Mouse (Mus musculus): Measurements from ENCODE around the gene Dusp23. TPM values are rescaled to one million over a fixed set of nuclear protein-coding genes. Genes with fewer than 3 reads are reported as not detected.

Gene Dusp23
- polyA plus RNA-seq, 1 experiment from 2014 or later: 5.0 TPM

- Histone ChIP-seq H3K9me3 (replicated peaks) (no peaks in the 10 kb centered on the region), H3K27me3 (replicated peaks) (peaks cover 40% of the 10 kb centered on the region), H3K9ac (no peak overlapping the region), H3K4me3 (no peak overlapping the region), H3K27ac (no peak overlapping the region), H3K4me2 (no peak overlapping the region), H3K36me3 (no peaks in the 10 kb centered on the region), H3K4me1 (peaks cover 6% of the 10 kb centered on the region; the same call in 1 of the 2 replicates)
- 30% methylated on average over 26 of the region's 26 CpGs for WGBS (ENCODE audit: insufficient replicate concordance)
- no peak for ATAC-seq
Observed at GRCm38 (mm10) chr1:172585612-172586567, 46.9 kb downstream of the Dusp23 start.

DNA sequence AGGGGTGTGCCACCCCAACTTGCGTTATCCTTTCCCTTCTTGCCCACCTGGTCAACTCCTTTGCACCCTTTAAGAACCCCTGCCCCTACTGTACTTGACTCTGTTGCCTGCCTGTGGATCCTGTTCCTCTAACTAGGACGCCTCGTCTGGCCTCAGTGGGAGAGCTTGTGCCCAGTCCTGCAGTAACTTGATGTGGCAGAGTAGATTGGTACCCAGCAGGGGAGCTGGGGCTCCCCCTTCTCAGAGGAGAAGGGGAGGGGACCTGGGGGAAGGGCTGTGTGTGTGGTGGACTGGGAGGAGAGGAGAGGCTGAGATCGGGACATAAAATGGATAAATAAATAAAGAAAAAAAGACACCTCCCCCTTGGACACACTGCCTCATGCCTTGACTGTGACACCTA is 47.7 kb downstream of the Dusp23 start:
- Histone ChIP-seq H3K4me1 (peaks cover 6% of the 10 kb centered on the region; the same call in 1 of the 2 replicates), H3K27ac (no peak overlapping the region), H3K9ac (no peak overlapping the region), H3K27me3 (replicated peaks) (peaks cover 40% of the 10 kb centered on the region), H3K4me2 (no peak overlapping the region), H3K4me3 (no peak overlapping the region), H3K36me3 (no peaks in the 10 kb centered on the region), H3K9me3 (replicated peaks) (no peaks in the 10 kb centered on the region)
- ATAC-seq: no peak
- WGBS (ENCODE audit: insufficient replicate concordance): 37% methylated on average over 4 of the region's 4 CpGs

DNA sequence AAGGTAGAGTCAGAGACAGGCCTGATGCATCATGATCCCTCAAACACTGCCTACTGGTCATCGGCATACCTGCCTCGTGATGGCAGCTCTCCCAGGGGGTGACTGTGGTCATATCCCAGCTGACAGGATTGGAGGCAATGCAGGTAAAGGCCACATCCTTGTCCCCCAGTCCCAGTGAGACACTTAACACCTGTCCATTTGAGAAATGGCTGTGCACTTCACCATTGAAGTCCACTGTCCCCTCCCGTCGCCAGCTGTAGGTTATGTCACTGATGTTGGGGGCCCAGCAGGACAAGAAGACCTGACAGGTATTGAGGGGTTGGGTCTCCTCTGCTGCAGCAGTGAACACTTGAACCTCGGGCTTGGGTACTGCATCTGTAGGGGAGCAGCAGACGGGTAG is 48.5 kb downstream of the Dusp23 start:
- Histone ChIP-seq H3K27me3 (replicated peaks) (peaks cover 40% of the 10 kb centered on the region), H3K4me2 (no peak overlapping the region), H3K9ac (no peak overlapping the region), H3K9me3 (replicated peaks) (no peaks in the 10 kb centered on the region), H3K4me1 (peaks cover 6% of the 10 kb centered on the region; the same call in 1 of the 2 replicates), H3K36me3 (no peaks in the 10 kb centered on the region), H3K4me3 (no peak overlapping the region), H3K27ac (no peak overlapping the region)
- ATAC-seq: no peak
- 66% methylated on average over 6 of the region's 6 CpGs for WGBS (ENCODE audit: insufficient replicate concordance)

DNA sequence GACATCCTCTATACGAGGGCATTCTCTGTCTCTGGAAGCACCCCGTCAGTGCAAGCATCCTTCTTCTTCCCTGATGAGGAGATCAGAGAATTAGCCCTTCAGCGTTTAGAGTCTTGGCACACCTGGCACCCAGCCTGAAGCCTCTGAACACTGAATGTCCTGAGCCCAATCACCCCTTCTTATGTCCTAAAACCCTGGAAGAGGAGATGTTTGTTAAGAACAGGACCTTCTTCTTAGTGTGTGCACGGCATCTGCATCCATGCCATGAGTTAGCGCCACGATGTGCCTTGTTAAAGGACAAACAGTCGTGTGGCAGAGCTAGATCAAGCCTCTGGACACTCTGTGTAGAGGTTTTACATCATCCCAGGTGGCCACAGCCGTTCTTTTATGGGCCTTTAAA is 50.3 kb downstream of the Dusp23 start:
- Histone ChIP-seq H3K9ac (no peak overlapping the region), H3K4me1 (peaks cover 6% of the 10 kb centered on the region; the same call in 1 of the 2 replicates), H3K9me3 (replicated peaks) (no peaks in the 10 kb centered on the region), H3K36me3 (no peaks in the 10 kb centered on the region), H3K4me2 (no peak overlapping the region), H3K4me3 (no peak overlapping the region), H3K27me3 (replicated peaks) (peaks cover 35% of the 10 kb centered on the region), H3K27ac (no peak overlapping the region)
- no peak for ATAC-seq
- 62% methylated on average over 8 of the region's 8 CpGs for WGBS (ENCODE audit: insufficient replicate concordance)

Other genes starting within 250 kb of the Dusp23 start
- 1.1 and 1.3 TPM in 2 replicates for gene Slamf9, start 157.6 kb downstream of the Dusp23 start, polyA plus RNA-seq (2016; fragmentation: Nextera tagmentation; extraction: Ambion mirVana)
- 3.9 and 4.2 TPM in 2 replicates for gene Igsf9, start 151.2 kb downstream of the Dusp23 start, polyA plus RNA-seq (2016; fragmentation: Nextera tagmentation; extraction: Ambion mirVana)
- 177 and 178 TPM in 2 replicates for gene Tagln2, start 132.9 kb downstream of the Dusp23 start, polyA plus RNA-seq (2016; fragmentation: Nextera tagmentation; extraction: Ambion mirVana)
- gene Cfap45, start 112.2 kb downstream of the Dusp23 start, polyA plus RNA-seq (2016; fragmentation: Nextera tagmentation; extraction: Ambion mirVana): 0.55 and 0.79 TPM in 2 replicates
- gene Vsig8, start 77.0 kb downstream of the Dusp23 start, polyA plus RNA-seq (2016; fragmentation: Nextera tagmentation; extraction: Ambion mirVana): not detected in 2 replicates
- gene Slamf8, start 42.4 kb downstream of the Dusp23 start, polyA plus RNA-seq (2016; fragmentation: Nextera tagmentation; extraction: Ambion mirVana): not detected in 2 replicates
- not detected in 2 replicates for gene Fcrl6, start 30.4 kb downstream of the Dusp23 start, polyA plus RNA-seq (2016; fragmentation: Nextera tagmentation; extraction: Ambion mirVana)
- 8.9 and 9.1 TPM in 2 replicates for gene Crp, start 65.1 kb upstream of the Dusp23 start, polyA plus RNA-seq (2016; fragmentation: Nextera tagmentation; extraction: Ambion mirVana)